In genomic region chr10:121082881-121083280, GRCm38 (mm10) we compare ENCODE assay signal across 17 mouse cellular contexts. TPM values are rescaled to one million over a fixed set of nuclear protein-coding genes. Genes with fewer than 3 reads are reported as not detected.
"Had no signal": no experiment of that assay in that cellular context is flagged by ENCODE, and none has a peak within 500 bp of the region (broad histone marks: within the 10 kb centered on the region; RNA-seq: fewer than 3 reads in every experiment).

No protein-coding gene starts in this region.

- H3K4me3 ChIP-seq: midbrain, embryonic 10.5 days; midbrain, embryonic 12.5 days; myocyte; neural tube, embryonic 13.5 days; neural tube, embryonic 15.5 days had no signal

- H3K4me1 ChIP-seq: midbrain, embryonic 10.5 days; midbrain, embryonic 12.5 days; neural tube, embryonic 13.5 days; neural tube, embryonic 15.5 days had no signal

- H3K27ac ChIP-seq: midbrain, embryonic 10.5 days; midbrain, embryonic 12.5 days; neural tube, embryonic 13.5 days; neural tube, embryonic 15.5 days had no signal

- H3K9me3 ChIP-seq: midbrain, embryonic 10.5 days; midbrain, embryonic 12.5 days; neural tube, embryonic 13.5 days; neural tube, embryonic 15.5 days had no signal

- H3K27me3 ChIP-seq: midbrain, embryonic 12.5 days; neural tube, embryonic 13.5 days; neural tube, embryonic 15.5 days had no signal

- H3K36me3 ChIP-seq: midbrain, embryonic 10.5 days; midbrain, embryonic 12.5 days; neural tube, embryonic 13.5 days; neural tube, embryonic 15.5 days had no signal

- ATAC-seq: midbrain, embryonic 16.5 days had no signal

- DNase-seq: lung, postnatal 4 days; midbrain, embryonic 14.5 days; retina, postnatal 1 day; right cerebral cortex, adult 18-20 months; right cerebral cortex, postnatal 25 days; right cerebral cortex, postnatal 4 days; spleen, adult 18-20 months; thymus, adult 18-20 months; thymus, postnatal 25 days had no signal

RNA-seq across cellular contexts. Expression of gene Wif1, which starts 49.1 kb away (rescaled TPM):
- total RNA-seq: megakaryocyte-erythroid progenitor cell, adult 5-6 weeks had no signal
- polyA plus RNA-seq: thymus, postnatal 0 days had no signal
